Mouse (Mus musculus) embryo, embryonic 10.5 days (tissue): ENCODE results near the gene Mfap1a.
"Not testable (repeated sequence)": the region's sequence is repeated elsewhere in the genome, so short reads cannot be mapped to it uniquely, and the experiment has no call there.

ENCODE experiments used
- DNase-seq: peaks from one replicate; pipeline ENCODE4 v3.0.0-alpha.2; 2015; ENCODE audit warnings: low spot score

Gene Mfap1a

GRCm38 (mm10) chr2:121505942-121506882 is at the start of gene Mfap1a, which contains the start of gene Wdr76:
Gene Mfap1a, minus strand, starts transcription at chr2:121506665.
Gene Wdr76, plus strand, starts transcription at chr2:121506723.
- DNase-seq, result peak; percentile 97

- DNase-seq, result no peak
These were observed 44.8 kb upstream of the Mfap1a start for GRCm38 (mm10) chr2:121551271-121551670.

GRCm38 (mm10) chr2:121549630-121550029 is 43.2 kb upstream of the Mfap1a start:
- no peak for DNase-seq

GRCm38 (mm10) chr2:121544829-121545228 is 38.4 kb upstream of the Mfap1a start:
- no peak for DNase-seq

GRCm38 (mm10) chr2:121525056-121525455 is 18.6 kb upstream of the Mfap1a start:
- no peak for DNase-seq

GRCm38 (mm10) chr2:121522830-121523229 is 16.4 kb upstream of the Mfap1a start:
- DNase-seq, result not testable (repeated sequence)

- DNase-seq, result no peak
These were observed 15.5 kb upstream of the Mfap1a start for GRCm38 (mm10) chr2:121522006-121522405.

- DNase-seq, result not testable (repeated sequence)
These were observed 12.2 kb upstream of the Mfap1a start for GRCm38 (mm10) chr2:121518711-121519110.

GRCm38 (mm10) chr2:121518106-121518505 is 11.6 kb upstream of the Mfap1a start:
- no peak for DNase-seq

- DNase-seq, result no peak
These were observed 7.7 kb upstream of the Mfap1a start for GRCm38 (mm10) chr2:121514211-121514610.

GRCm38 (mm10) chr2:121512991-121513765 is 6.7 kb upstream of the Mfap1a start:
- not testable (repeated sequence) for DNase-seq

GRCm38 (mm10) chr2:121511401-121511800 is 4.9 kb upstream of the Mfap1a start:
- no peak for DNase-seq

GRCm38 (mm10) chr2:121509584-121509983 is 3.1 kb upstream of the Mfap1a start:
- DNase-seq, result peak; percentile 77

GRCm38 (mm10) chr2:121507951-121508330 is 1.5 kb upstream of the Mfap1a start:
- no peak for DNase-seq

GRCm38 (mm10) chr2:121507173-121507950 is 897 bp upstream of the Mfap1a start:
- DNase-seq, result peak; percentile 18

GRCm38 (mm10) chr2:121501550-121501949 is 4.9 kb downstream of the Mfap1a start:
- DNase-seq, result not testable (repeated sequence)

- not testable (repeated sequence) for DNase-seq
These were observed 22.1 kb downstream of the Mfap1a start for GRCm38 (mm10) chr2:121484403-121484802.

- DNase-seq, result no peak
These were observed 22.9 kb downstream of the Mfap1a start for GRCm38 (mm10) chr2:121483576-121483975.

- not testable (repeated sequence) for DNase-seq
These were observed 25.5 kb downstream of the Mfap1a start for GRCm38 (mm10) chr2:121480916-121481315.

GRCm38 (mm10) chr2:121480498-121480897 is 26.0 kb downstream of the Mfap1a start:
- DNase-seq, result peak; percentile 36

- DNase-seq, result no peak
These were observed 28.8 kb downstream of the Mfap1a start for GRCm38 (mm10) chr2:121477491-121478266.
